Comparison of ENCODE assay signal across 20 mouse cellular contexts in genomic region chr16:13450831-13451230, GRCm38 (mm10).
"Had no signal": no experiment of that assay in that cellular context is flagged by ENCODE, and none has a peak within 500 bp of the region (broad histone marks: within the 10 kb centered on the region; RNA-seq: fewer than 3 reads in every experiment).

No protein-coding gene starts in this region.

- H3K36me3 ChIP-seq: liver, embryonic 15.5 days; lung, embryonic 15.5 days; midbrain, embryonic 13.5 days; neural tube, embryonic 12.5 days had no signal

- ATAC-seq: liver, postnatal 0 days; lung, postnatal 0 days; midbrain, embryonic 13.5 days; midbrain, embryonic 16.5 days had no signal

- H3K4me3 ChIP-seq: liver, embryonic 15.5 days; lung, embryonic 15.5 days; megakaryocyte, embryonic 14.5 days; midbrain, embryonic 13.5 days; neural tube, embryonic 12.5 days had no signal

- H3K4me2 ChIP-seq: liver, embryonic 15.5 days; lung, embryonic 15.5 days; midbrain, embryonic 13.5 days; neural tube, embryonic 12.5 days had no signal

- DNase-seq: liver, postnatal 0 days; lung, adult 2 months; lung, postnatal 14 days; lung, postnatal 36 days; retina, postnatal 1 day; right cerebral cortex, adult 18-20 months; right cerebral cortex, postnatal 25 days; right cerebral cortex, postnatal 4 days; spleen, adult 18-20 months; thymus, adult 18-20 months; thymus, postnatal 14 days; thymus, postnatal 36 days had no signal

- H3K9me3 ChIP-seq: liver, embryonic 15.5 days; lung, embryonic 15.5 days; megakaryocyte, embryonic 14.5 days; midbrain, embryonic 13.5 days; neural tube, embryonic 12.5 days had no signal

- H3K9ac ChIP-seq: liver, embryonic 15.5 days; liver, postnatal 0 days; lung, embryonic 15.5 days; neural tube, embryonic 12.5 days had no signal

- H3K27ac ChIP-seq: liver, embryonic 15.5 days; lung, embryonic 15.5 days; macrophage; midbrain, embryonic 13.5 days; neural tube, embryonic 12.5 days had no signal

- H3K27me3 ChIP-seq: lung, embryonic 15.5 days had no signal
